Mouse (Mus musculus) intestine, postnatal 0 days (tissue): ENCODE results near the gene Pde8b. TPM values are rescaled to one million over a fixed set of nuclear protein-coding genes. Genes with fewer than 3 reads are reported as not detected.

Source experiments
- ATAC-seq: fragments of 200-750 bp; cut with Nextera tagmentation; 2 replicates; pipeline ENCODE4 v1.8.0; 2017; ENCODE audit warnings: mild to moderate bottlenecking, moderate TSS enrichment, moderate library complexity
- H3K27ac ChIP-seq: fragments of 300-500 bp; sonication (generic); 2 replicates; pipeline ENCODE4 v1.5.1; 2014; ENCODE audit warnings: mild to moderate bottlenecking, low read depth, low read length, moderate library complexity
- H3K27me3 ChIP-seq: fragments of 300-500 bp; sonication (generic); replicated peaks from 2 replicates; pipeline ENCODE4 v1.6.1; 2014; ENCODE audit warnings: low read length, mixed read lengths; ENCODE audit not compliant: control insufficient read depth, insufficient read depth
- H3K36me3 ChIP-seq: fragments of 300-500 bp; sonication (generic); 2 replicates; pipeline ENCODE4 v1.6.1; 2014; ENCODE audit warnings: mild to moderate bottlenecking, moderate library complexity; ENCODE audit not compliant: control insufficient read depth, insufficient read depth
- H3K4me1 ChIP-seq: fragments of 300-500 bp; sonication (generic); replicated peaks from 2 replicates; pipeline ENCODE4 v1.6.1; 2014; ENCODE audit warnings: antibody characterized with exemption, low read length, mixed read lengths; ENCODE audit not compliant: control insufficient read depth, insufficient read depth
- H3K4me2 ChIP-seq: fragments of 300-500 bp; sonication (generic); replicated peaks from 2 replicates; pipeline ENCODE4 v1.6.1; 2014; ENCODE audit warnings: low read depth, mild to moderate bottlenecking, moderate library complexity
- H3K4me3 ChIP-seq: fragments of 300-500 bp; sonication (generic); 2 replicates; pipeline ENCODE4 v1.5.1; 2014; ENCODE audit warnings: low read depth, low read length
- H3K9ac ChIP-seq: fragments of 300-500 bp; sonication (generic); 2 replicates; pipeline ENCODE4 v1.6.1; 2014; ENCODE audit warnings: mild to moderate bottlenecking, low read depth, low read length
- H3K9me3 ChIP-seq: fragments of 300-500 bp; sonication (generic); 2 replicates; pipeline ENCODE4 v1.6.1; 2016; ENCODE audit warnings: mixed run types; ENCODE audit not compliant: control insufficient read depth
- CTCF ChIP-seq: sonication (generic); IDR thresholded peaks from 2 replicates; pipeline ENCODE4 v1.5.1; 2016; ENCODE audit warnings: low read depth, mild to moderate bottlenecking, control low read depth, antibody characterized with exemption, moderate library complexity
- WGBS: fragments of 180-500 bp; shearing (Covaris S2); extraction: QIAGEN DNeasy Blood & Tissue Kit; methylation state at CpG from one replicate; pipeline ENCODE4 v1.1.7; 2014; 5-methylcytosine and 5-hydroxymethylcytosine counted together
- polyA plus RNA-seq: library from polyadenylated mRNA; unstranded; fragments of >200 nt; fragmentation: Nextera tagmentation; extraction: Ambion mirVana; gene quantifications from 2 replicates; pipeline ENCODE4 v1.2.1, GENCODE M21; 2015

Pde8b gene
- polyA plus RNA-seq, 1 experiment from 2014 or later, result 6.2 TPM

DNA sequence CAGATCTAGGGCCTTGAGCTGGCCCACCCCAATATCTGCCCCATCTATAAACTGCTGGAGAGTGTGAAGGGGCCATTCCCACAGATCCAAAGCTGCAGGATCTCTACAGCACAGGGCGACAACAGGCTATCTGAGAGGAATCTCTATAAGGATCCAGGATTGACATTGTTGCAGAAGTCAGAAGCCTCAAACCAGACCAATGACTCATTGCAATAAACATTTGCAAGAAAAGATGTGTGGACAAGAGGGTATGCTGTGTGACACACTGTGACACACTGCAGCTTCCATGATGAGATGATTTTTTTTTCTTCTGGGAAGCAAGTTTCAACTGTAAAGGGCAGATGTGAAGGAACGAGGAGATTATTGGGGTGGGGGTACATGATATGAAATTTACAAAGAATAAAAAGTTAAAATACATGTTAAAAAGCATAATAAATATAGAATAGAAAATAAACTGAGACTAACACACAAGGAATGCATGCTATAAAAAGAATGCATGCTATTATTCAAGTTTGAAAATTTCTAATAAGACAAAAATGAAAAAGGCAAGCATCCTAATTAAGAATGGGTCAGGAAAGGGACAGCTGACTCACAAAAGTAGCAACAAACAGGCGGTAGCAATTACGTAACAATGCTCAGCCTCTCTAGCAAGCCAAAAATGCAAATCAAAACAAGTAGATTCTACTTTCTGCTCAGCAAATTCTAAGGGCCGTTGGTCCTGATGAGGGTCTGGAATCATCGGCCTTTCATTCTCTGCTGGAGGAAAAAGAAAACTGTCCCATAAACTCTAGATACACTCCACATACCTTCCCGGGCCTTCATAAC is 114.6 kb downstream of the Pde8b start:
- Histone ChIP-seq H3K4me2 (no peak overlapping the region), H3K4me3 (no peak overlapping the region), H3K9me3 (no peaks in the 10 kb centered on the region), H3K27ac (no peak overlapping the region), H3K4me1 (no peaks in the 10 kb centered on the region), H3K9ac (no peak overlapping the region), H3K36me3 (no peaks in the 10 kb centered on the region), H3K27me3 (no peaks in the 10 kb centered on the region)
- no peak for TF ChIP-seq CTCF
- 86% methylated on average over 7 of the region's 7 CpGs for WGBS
- no peak for ATAC-seq

DNA sequence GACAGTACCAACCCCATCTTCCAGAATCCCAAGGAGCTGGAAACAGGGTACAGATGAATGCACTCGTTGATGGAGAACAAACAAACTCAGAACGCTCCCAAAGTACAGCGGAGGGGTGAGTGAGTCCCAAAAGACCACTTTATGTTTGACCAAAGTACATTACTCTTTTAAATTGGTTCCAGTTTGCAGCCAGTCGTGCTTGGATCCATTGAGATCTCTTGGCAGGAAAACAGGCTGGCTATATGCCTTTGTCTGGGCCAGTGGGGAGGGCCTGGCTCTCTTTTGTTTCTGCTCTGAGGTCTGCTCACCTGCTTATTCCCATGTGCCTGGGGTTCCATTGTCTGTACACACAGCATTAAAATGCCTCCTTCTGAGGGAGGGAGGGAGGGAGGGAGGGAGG is 118.3 kb downstream of the Pde8b start:
- Histone ChIP-seq H3K9ac (no peak overlapping the region), H3K4me1 (no peaks in the 10 kb centered on the region), H3K4me3 (no peak overlapping the region), H3K9me3 (no peaks in the 10 kb centered on the region), H3K36me3 (no peaks in the 10 kb centered on the region), H3K27me3 (no peaks in the 10 kb centered on the region), H3K4me2 (no peak overlapping the region), H3K27ac (no peak overlapping the region)
- 65% methylated on average over 4 of the region's 4 CpGs for WGBS
- TF ChIP-seq CTCF, result no peak
- no peak for ATAC-seq

DNA sequence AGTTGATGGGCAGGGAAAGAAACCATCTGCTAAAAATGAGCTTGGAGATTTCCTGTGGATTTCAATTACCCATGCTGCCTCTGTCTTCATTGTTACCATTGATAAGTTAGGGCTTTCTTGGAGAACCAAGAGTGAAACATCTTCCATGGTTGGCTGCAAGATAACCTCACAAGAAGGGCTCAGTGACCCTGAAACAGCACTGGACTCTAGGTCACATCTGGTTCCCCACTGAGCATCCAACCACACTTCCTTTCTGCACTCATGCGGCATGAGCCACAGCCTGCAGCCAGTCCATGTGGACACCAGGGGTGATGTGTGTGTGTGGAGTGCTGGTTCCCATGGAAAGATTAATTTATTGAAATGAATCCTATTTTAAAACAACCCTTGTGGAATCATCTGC is 119.1 kb downstream of the Pde8b start:
- WGBS, result 88% methylated on average over 1 of the region's 1 CpGs
- no peaks in the 10 kb centered on the region for H3K9me3 ChIP-seq
- ATAC-seq, result no peak
- no peaks in the 10 kb centered on the region for H3K36me3 ChIP-seq
- TF ChIP-seq CTCF, result no peak
- H3K9ac ChIP-seq, result no peak overlapping the region
- no peaks in the 10 kb centered on the region for H3K4me1 ChIP-seq
- H3K4me2 ChIP-seq, result no peak overlapping the region
- no peak overlapping the region for H3K4me3 ChIP-seq
- no peaks in the 10 kb centered on the region for H3K27me3 ChIP-seq
- no peak overlapping the region for H3K27ac ChIP-seq

DNA sequence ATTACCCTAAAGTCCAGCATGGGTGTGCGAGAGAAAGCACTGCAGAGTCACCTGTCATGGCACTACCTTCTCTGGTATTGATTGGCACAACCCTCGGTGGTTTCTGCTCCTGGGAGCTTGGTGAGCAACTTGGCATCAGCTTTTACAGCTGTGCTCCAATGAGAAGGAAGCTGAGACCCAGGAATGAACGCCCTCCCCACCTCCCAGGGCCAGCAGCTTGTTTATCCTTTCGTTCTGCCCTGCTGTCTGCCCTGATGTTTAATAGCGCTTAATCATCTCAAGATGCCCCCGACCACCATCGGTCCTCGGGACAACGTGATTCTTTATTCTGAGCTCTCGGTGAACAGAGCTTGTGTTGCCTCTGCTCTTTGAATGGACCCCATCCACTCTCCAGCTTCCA is 122.8 kb downstream of the Pde8b start:
- Histone ChIP-seq H3K27ac (no peak overlapping the region), H3K27me3 (no peaks in the 10 kb centered on the region), H3K36me3 (no peaks in the 10 kb centered on the region), H3K9ac (no peak overlapping the region), H3K4me3 (no peak overlapping the region), H3K9me3 (no peaks in the 10 kb centered on the region), H3K4me2 (no peak overlapping the region), H3K4me1 (no peaks in the 10 kb centered on the region)
- ATAC-seq, result no peak
- WGBS, result 63% methylated on average over 10 of the region's 10 CpGs
- no peak for TF ChIP-seq CTCF

DNA sequence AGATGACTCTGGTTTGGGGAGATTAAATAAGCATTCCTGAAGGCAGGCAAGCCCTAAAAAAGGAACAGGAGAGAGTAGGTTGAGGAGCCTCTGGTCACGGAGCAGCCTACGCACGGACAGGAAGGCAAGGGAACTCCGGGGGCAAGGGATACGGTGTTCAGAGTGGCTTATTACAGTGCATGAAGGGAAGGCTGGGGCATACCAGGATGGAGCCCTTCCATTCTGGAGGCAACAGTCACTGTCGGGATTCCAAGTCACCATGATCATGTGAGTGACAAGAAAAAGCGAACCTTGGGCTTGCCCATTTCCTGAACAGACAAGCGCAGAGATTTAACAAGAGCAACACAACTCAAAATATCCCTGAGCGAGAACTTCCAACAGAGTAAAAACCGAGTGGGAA is 123.3 kb downstream of the Pde8b start:
- ATAC-seq, result no peak
- no peaks in the 10 kb centered on the region for H3K36me3 ChIP-seq
- no peaks in the 10 kb centered on the region for H3K27me3 ChIP-seq
- H3K4me1 ChIP-seq, result no peaks in the 10 kb centered on the region
- no peak overlapping the region for H3K9ac ChIP-seq
- no peak overlapping the region for H3K4me2 ChIP-seq
- H3K9me3 ChIP-seq, result no peaks in the 10 kb centered on the region
- no peak for TF ChIP-seq CTCF
- H3K27ac ChIP-seq, result no peak overlapping the region
- 94% methylated on average over 10 of the region's 10 CpGs for WGBS
- H3K4me3 ChIP-seq, result no peak overlapping the region

DNA sequence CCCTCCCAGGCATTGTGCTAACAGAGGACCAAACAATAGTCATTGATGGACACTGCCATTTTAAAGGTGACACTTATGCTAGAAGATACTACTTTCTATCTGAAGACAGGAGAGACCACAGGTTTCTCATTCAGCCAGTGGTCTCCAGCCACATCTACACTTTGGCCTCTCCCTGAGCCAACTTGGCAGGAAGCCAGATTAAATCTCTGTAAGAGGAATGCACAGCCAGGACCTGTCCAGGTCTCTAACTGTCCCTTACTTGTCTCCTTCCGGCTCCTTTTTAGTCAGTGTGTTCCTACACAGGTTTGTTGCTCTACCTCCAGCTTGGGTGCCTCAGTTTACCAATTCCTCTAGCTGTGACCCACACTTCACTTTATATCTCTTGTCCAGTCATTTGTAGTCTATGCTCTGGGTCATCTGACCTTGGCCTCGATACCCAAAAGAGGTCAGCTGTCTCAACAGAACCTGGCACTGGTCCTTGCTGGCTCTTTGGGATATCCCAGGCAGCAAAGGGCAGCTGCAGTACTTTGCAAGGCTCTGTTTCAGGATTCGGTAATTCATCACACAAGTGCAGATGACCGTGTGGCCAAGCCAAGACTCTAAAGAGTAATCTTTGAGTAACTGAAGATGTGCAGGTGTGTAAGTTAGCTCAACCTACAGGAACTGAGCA is 124.5 kb downstream of the Pde8b start:
- WGBS, result 83% methylated on average over 4 of the region's 4 CpGs
- ATAC-seq, result no peak
- no peaks in the 10 kb centered on the region for H3K9me3 ChIP-seq
- no peak for TF ChIP-seq CTCF
- H3K36me3 ChIP-seq, result no peaks in the 10 kb centered on the region
- no peaks in the 10 kb centered on the region for H3K27me3 ChIP-seq
- H3K27ac ChIP-seq, result no peak overlapping the region
- H3K4me3 ChIP-seq, result no peak overlapping the region
- H3K4me2 ChIP-seq, result no peak overlapping the region
- H3K4me1 ChIP-seq, result no peaks in the 10 kb centered on the region
- H3K9ac ChIP-seq, result no peak overlapping the region
